Comparison of ENCODE assay signal across 13 mouse cellular contexts in genomic region chr4:63232542-63233020, GRCm38 (mm10). TPM values are rescaled to one million over a fixed set of nuclear protein-coding genes. Genes with fewer than 3 reads are reported as not detected.
DNase-seq lines count a peak whose midpoint lies in the region; ATAC-seq lines count a peak whose summit lies in the region.
"Had no signal": no experiment of that assay in that cellular context is flagged by ENCODE, and none has a peak within 500 bp of the region (broad histone marks: within the 10 kb centered on the region; RNA-seq: fewer than 3 reads in every experiment).

No protein-coding gene starts in this region.

- peak; percentile 28 to 36 for DNase-seq in frontal cortex, postnatal 36 days (ENCODE audit: low spot score in 2 of 2)
- no peak for DNase-seq in frontal cortex, adult 2 months (ENCODE audit: extremely low spot score in 1 of 2, low spot score in 1 of 2)
- DNase-seq in NIH3T3 (ENCODE audit: low read depth): peak; percentile 57
- peak; percentile 42 to 67 for DNase-seq in cerebellum, postnatal 25 days
- DNase-seq in urinary bladder, postnatal 14 days (ENCODE audit: low spot score): no peak
- no peak for DNase-seq in urinary bladder, postnatal 25 days (ENCODE audit: low spot score)
- DNase-seq: adrenal gland, postnatal 25 days; thymus, postnatal 4 days had no signal

- no peaks in the 10 kb centered on the region for H3K27me3 ChIP-seq in kidney, embryonic 16.5 days (ENCODE audit: insufficient read depth, low read length)
- no peaks in the 10 kb centered on the region for H3K27me3 ChIP-seq in hindbrain, embryonic 13.5 days
- H3K27me3 ChIP-seq: limb, embryonic 12.5 days; Patski had no signal

- 48% methylated on average over 2 of the region's 2 CpGs for WGBS in kidney, embryonic 16.5 days
- 57% methylated on average over 2 of the region's 2 CpGs for WGBS in hindbrain, embryonic 13.5 days

- no peak overlapping the region for H3K4me2 ChIP-seq in kidney, embryonic 16.5 days (replicated peaks; ENCODE audit: low read depth, low read length)
- no peak overlapping the region for H3K4me2 ChIP-seq in hindbrain, embryonic 13.5 days
- H3K4me2 ChIP-seq: limb, embryonic 12.5 days had no signal

- ATAC-seq in kidney, embryonic 16.5 days (ENCODE audit: low FRiP score, low TSS enrichment): no peak; the same call in 1 of the 2 replicates
- ATAC-seq in hindbrain, embryonic 13.5 days (ENCODE audit: low FRiP score): no peak
- ATAC-seq: forebrain, embryonic 14.5 days; Patski had no signal

- no peak overlapping the region for H3K4me3 ChIP-seq in kidney, embryonic 16.5 days (ENCODE audit: low read length)
- H3K4me3 ChIP-seq in hindbrain, embryonic 13.5 days: no peak overlapping the region
- H3K4me3 ChIP-seq: limb, embryonic 12.5 days had no signal

- H3K9ac ChIP-seq in kidney, embryonic 16.5 days (replicated peaks; ENCODE audit: low read length): no peak overlapping the region
- H3K9ac ChIP-seq in hindbrain, embryonic 13.5 days: no peak overlapping the region
- H3K9ac ChIP-seq: limb, embryonic 12.5 days had no signal

- H3K36me3 ChIP-seq in kidney, embryonic 16.5 days (ENCODE audit: insufficient read depth, low read length): no peaks in the 10 kb centered on the region
- H3K36me3 ChIP-seq in hindbrain, embryonic 13.5 days: no peaks in the 10 kb centered on the region

- peak overlapping the region; percentile 71; the same call in 1 of the 2 replicates for H3K27ac ChIP-seq in kidney, embryonic 16.5 days (ENCODE audit: low read length)
- no peak overlapping the region for H3K27ac ChIP-seq in hindbrain, embryonic 13.5 days
- H3K27ac ChIP-seq: limb, embryonic 12.5 days had no signal

- H3K4me1 ChIP-seq in kidney, embryonic 16.5 days (ENCODE audit: insufficient read depth, low read length): peaks cover 58% of the 10 kb centered on the region
- H3K4me1 ChIP-seq in hindbrain, embryonic 13.5 days (replicated peaks): peaks cover 38% of the 10 kb centered on the region

- no peaks in the 10 kb centered on the region for H3K9me3 ChIP-seq in kidney, embryonic 16.5 days (ENCODE audit: low read length)
- no peaks in the 10 kb centered on the region for H3K9me3 ChIP-seq in hindbrain, embryonic 13.5 days
- H3K9me3 ChIP-seq: limb, embryonic 12.5 days had no signal

RNA-seq across cellular contexts. Expression of gene Col27a1, which starts 18.8 kb away (rescaled TPM):
- 6.6 and 8.0 TPM in 2 replicates for polyA plus RNA-seq in frontal cortex, adult 2 months (2012; rRNA removed)
- polyA plus RNA-seq in kidney, embryonic 16.5 days (2015; fragmentation: Nextera tagmentation; extraction: Ambion mirVana): 7.3 and 7.8 TPM in 2 replicates
- 2.1 and 2.4 TPM in 2 replicates for polyA plus RNA-seq in hindbrain, embryonic 13.5 days (2015; fragmentation: Nextera tagmentation; extraction: Ambion mirVana)

Comparison
In these comparisons a context has a peak if more than half of its experiments do, and no peak if none do; other contexts are left out.
1. DNase-seq: peak in frontal cortex, postnatal 36 days (2 of 2), NIH3T3 (single experiment) and cerebellum, postnatal 25 days (2 of 2); none in frontal cortex, adult 2 months (0 of 2), urinary bladder, postnatal 14 days (single experiment) and urinary bladder, postnatal 25 days (single experiment).